Mouse (Mus musculus) myocyte (in vitro differentiated cells): ENCODE results near the gene Pate2.
"Not testable (repeated sequence)": the region's sequence is repeated elsewhere in the genome, so short reads cannot be mapped to it uniquely, and the experiment has no call there.

Experiments used
- CEBPB ChIP-seq: IDR thresholded peaks from 2 replicates; pipeline ENCODE4 v1.6.1; 2011; ENCODE audit warnings: mild to moderate bottlenecking, moderate library complexity; ENCODE audit not compliant: poor library complexity, insufficient read depth, severe bottlenecking
- E2F4 ChIP-seq: IDR thresholded peaks from one replicate; pipeline ENCODE4 v1.6.1; 2011; ENCODE audit warnings: mild to moderate bottlenecking, control low read depth, moderate library complexity; ENCODE audit not compliant: insufficient read depth
- MYOD1 ChIP-seq, 3 experiments: IDR thresholded peaks; one replicate each; pipeline ENCODE4 v1.6.1; 2011; ENCODE audit warnings: control low read depth in 2 of 3, low read depth in 2 of 3, mild to moderate bottlenecking in 2 of 3, moderate library complexity in 1 of 3; ENCODE audit not compliant: insufficient read length in 2 of 3, control insufficient read depth in 1 of 3
- POLR2A ChIP-seq: IDR thresholded peaks from one replicate; pipeline ENCODE4 v1.6.1; 2011; ENCODE audit warnings: low read depth, mild to moderate bottlenecking, control low read depth, moderate library complexity; ENCODE audit not compliant: insufficient read length
- POLR2AphosphoS2 ChIP-seq: IDR thresholded peaks from one replicate; pipeline ENCODE4 v1.6.1; 2011; ENCODE audit warnings: low read depth, control low read depth; ENCODE audit not compliant: insufficient read length
- REST ChIP-seq: IDR thresholded peaks from one replicate; pipeline ENCODE4 v1.6.1; 2011; ENCODE audit warnings: mild to moderate bottlenecking, control low read depth, moderate library complexity; ENCODE audit not compliant: insufficient read depth, insufficient read length
- TCF12 ChIP-seq: IDR thresholded peaks from one replicate; pipeline ENCODE4 v1.6.1; 2011; ENCODE audit warnings: mild to moderate bottlenecking, control low read depth; ENCODE audit not compliant: poor library complexity, insufficient read depth, severe bottlenecking
- USF1 ChIP-seq: IDR thresholded peaks from one replicate; pipeline ENCODE4 v1.6.1; 2011; ENCODE audit warnings: low read depth, mild to moderate bottlenecking, control low read depth, moderate library complexity

- TF ChIP-seq POLR2A; E2F4; MYOD1 (IDR thresholded peaks at IDR 0.05; ENCODE audit: control insufficient read depth in 1 of 3, insufficient read length in 2 of 3, low read depth in 2 of 3); POLR2AphosphoS2; TCF12; USF1; CEBPB; REST: not testable (repeated sequence)
Observed at GRCm38 (mm10) chr9:35616784-35617183, 46.7 kb downstream of the Pate2 start.
